Mouse (Mus musculus): ENCODE results near the gene Rfxap.
"Not testable (repeated sequence)": the region's sequence is repeated elsewhere in the genome, so short reads cannot be mapped to it uniquely, and the experiment has no call there.

The Rfxap gene

GRCm38 (mm10) chr3:54766034-54766433 lies 41.6 kb downstream of the Rfxap start:
- no peak for DNase-seq

- not testable (repeated sequence) for DNase-seq
These were observed 42.1 kb downstream of the Rfxap start for GRCm38 (mm10) chr3:54765521-54765920.

DNA sequence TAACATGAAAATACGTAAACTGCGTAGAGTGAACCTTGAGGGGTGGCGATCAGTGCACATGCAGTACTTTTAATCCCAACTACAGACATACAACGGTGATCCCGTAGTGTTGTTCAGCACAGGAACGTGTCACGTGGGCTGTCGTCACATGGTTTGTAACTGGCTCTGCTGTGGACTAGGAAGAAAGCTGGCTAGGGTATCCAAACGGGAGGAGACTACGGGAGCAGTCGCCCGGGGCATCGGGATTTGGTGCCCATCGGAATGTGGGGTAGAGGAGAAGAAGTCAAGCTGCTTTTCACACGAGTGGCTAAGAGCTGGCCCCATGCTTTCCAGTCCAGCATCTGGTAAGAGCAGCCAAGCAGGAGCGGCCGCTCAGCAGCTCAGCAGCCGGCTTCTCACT lies 43.2 kb downstream of the Rfxap start:
- DNase-seq, result peak; percentile 58 to 60

DNA sequence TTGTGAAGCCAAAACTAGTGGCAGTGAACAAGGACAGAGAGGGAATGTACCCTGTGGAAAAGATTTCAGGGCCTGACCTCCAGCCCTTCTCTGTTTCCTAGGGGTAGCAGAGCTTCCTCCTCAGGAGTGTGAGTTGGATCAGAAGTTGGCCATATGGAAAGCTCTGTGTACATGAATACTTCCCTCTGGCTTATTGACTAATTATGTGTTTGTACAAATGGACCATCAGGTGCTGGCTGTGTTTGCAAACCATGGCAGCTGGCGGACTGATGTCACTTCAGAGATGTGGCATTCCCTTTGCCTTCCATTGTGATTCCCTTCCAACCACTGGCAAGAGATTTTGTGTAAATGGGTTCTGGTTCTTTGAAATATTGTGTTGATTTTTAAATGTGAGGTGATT lies 46.3 kb downstream of the Rfxap start:
- DNase-seq, result no peak

DNA sequence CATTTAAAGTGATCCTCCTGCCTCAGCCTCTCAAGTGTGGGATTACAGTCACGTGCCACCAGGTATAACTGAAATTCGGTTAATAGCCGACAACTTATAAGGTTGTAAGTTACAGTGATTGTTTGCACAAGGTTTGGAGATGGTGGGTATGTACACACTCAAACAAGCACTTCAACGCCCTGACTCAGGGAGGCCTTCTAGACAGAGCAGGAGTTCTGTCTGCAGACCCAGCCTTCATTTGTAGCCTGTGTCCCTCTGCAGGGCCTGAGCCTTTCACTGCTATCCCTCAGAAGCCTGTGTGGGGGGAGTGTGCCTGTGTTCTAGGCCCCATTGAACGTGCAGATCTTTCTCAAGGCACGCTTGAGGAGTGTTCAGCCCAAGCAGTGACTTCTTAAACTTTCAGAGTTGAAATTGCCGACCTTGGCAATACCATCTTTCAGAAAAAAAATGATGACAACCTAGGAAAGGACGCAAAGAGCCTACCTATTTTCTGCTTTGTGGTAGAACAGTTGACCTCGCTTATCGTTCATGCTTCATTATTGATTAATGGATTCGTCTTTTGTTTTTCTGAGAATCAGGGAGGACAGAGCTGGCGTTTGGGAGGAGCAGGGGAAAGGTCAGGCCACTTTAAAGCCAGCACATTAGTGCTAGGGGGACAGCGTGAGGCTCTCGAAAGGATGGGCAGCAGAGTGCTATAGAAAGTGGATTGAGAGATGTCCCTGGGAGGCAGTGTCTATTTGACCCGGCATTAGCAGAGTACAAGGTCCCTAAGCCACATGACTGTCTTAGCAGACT lies 47.1 kb downstream of the Rfxap start:
- no peak for DNase-seq

DNA sequence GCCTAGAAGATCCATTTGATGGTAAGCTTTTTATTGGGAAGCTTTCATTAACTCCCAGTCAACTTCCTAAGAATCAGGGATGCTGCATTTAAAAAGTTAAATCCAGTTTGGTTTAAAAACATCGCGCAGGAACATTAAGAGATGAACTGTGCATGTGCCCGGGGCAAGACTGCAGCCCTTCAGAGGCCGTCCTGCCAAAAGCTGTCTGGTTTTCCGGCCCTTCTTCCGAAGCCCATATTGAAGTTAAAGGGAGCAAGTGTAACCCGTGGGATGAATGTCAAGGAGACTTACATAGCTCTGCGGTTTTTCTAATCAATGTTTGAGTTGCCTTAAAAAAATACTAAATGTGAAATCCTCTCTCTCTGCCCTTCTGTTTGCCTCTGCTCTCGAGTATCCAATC lies 48.4 kb downstream of the Rfxap start:
- DNase-seq, result no peak

DNA sequence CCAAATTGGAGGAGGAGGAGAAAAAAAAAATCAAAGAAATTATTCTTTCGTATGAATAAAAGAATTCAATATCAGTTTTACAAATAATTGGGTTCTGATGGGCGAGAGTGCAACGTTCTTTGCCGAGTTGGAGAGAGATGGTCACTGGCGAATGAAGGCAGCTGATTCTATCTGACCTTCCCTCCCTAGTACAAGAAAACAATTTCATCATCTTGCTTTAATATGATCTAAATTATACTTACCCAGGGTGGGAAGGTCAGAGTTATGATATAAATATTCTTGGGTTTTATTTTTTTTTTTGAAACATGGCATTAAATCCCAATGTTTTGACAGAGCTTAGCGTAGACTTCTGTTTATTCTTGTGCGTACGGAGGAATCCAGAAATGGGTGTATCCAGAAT lies 50.1 kb downstream of the Rfxap start:
- DNase-seq, result no peak

DNA sequence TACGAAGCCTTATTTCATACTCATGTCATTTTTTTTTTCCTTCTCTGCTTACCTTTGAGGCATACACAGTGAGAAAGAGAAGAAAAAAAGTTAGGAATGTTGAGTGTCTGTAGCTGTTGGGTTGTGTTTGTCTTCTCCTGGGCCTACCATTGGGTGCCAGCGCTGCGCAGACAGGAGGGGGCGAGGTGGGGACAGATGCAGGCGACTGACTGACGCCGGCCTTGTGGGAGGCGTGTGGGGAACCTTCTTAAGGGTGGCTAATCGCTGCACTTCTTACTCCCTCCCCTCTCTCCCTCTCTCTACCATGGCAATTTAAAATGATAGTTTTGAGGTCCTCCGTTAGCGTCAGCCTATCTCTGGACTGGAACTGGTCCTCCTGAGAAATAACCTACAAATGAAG lies 51.5 kb downstream of the Rfxap start:
- DNase-seq, result peak; percentile 11 to 47

DNA sequence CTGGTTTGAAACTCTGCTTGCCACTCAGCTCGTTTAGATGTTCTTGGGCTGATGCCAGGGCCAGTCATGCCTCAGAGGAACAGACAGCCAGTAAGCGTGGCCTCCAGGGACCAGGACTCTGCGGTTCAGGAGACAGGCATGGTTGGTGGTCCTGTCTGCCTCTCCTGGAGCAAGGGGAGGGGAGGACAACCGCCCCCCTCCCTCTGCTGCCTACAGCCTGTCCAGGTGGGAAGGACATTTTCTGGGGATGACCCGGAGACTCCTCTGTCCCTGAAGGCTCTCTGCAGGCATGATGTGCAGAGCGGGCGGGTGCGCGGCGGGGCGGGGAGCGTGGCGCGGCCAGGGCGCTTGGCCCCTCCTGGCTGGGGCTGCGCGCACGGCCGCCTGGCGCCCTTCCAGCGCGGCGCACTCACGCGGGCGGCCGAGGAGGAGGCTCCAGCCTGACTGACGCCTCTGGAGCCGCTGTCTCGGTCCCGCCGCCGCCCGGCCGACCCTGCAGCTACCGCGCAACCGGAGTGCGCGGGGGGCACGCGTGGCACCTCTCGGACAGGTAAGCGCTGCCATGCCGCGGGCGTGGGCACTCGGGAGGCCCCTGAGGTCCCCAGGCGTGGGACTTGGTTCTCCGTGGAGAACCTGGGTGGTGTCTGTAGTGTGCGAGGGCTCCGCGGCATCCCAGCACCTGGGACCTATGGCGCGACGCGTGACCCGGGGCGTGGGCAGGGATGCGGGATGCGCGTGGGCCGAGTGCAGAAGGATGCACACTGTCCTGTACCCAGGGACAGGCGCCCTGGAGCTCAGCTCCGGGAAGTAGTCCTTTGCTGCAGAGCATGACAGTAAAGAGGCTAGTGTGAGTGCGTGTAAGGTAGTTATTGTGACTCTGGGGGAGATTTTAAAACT lies 52.2 kb downstream of the Rfxap start, which contains the start of gene Smad9:
Gene Smad9, plus strand, starts transcription at position 438 of the 897 bp plus-strand sequence.
- peak; percentile 74 to 82 for DNase-seq

DNA sequence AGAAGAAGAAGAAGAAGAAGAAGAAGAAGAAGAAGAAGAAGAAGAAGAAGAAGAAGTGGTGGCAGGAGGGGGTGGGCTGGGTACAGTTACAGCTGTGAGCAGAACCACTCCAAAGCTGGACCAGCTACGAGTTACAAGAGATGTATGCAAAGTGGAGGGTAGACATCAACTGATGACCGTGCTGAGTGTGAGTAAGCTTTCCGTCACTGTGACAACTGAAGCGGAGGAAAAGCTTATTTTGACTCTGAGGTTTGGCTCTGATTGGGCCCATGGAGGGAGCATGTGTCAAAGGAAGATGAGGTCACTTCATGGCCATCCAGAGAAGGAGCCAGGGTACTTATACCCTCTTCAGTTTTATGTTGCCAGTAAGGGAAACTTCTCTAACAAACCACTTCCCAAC lies 54.2 kb downstream of the Rfxap start:
- no peak for DNase-seq

All from kidney, postnatal 25 days (tissue).